Mouse (Mus musculus) right cerebral cortex, postnatal 36 days (tissue): ENCODE measurements around the gene Zfp706.

Experiments
- DNase-seq, 2 experiments: peaks; one replicate each; pipeline ENCODE4 v3.0.0; 2022; ENCODE audit warnings: low spot score in 2 of 2, mixed read lengths in 1 of 2

Gene Zfp706

GRCm38 (mm10) chr15:37007233-37007958 lies at the start of gene Zfp706:
Zfp706 (minus strand) TSS chr15:37007773.
- peak; percentile 98 for DNase-seq

GRCm38 (mm10) chr15:37054582-37054981 lies 47.0 kb upstream of the Zfp706 start:
- no peak for DNase-seq

DNA sequence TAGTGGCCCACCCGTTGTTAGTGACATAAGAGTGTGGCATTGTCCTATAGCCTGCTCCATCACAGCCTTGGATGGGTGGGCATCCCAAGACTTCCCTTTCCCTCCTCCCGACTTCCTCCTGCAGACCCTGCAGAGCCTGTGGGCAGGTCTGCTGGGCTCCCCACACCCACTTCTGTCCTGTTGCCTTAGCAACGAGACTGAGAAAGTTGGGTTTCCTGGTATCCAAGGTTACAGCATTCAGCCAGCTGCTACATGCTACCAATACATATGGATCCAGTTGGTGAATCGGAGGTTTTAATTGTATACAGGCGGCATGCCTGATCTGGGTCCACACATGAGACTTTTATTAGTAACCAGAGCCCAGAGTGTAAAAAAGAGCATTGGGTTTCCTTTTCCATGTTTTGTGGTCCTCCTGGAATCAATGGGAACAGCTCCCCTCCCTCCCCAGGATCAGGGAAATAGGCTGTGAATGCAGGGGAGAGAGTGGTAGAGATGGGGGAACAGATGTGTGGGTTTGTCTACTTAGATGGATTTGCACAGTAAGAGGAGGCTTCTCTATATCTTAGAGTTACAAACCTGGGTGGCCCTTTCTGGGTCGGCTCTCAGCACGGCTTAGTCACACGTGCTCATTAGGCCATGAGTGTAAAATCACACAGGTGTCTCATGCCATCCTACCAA lies 45.7 kb upstream of the Zfp706 start:
- DNase-seq = peak; percentile 67 to 70

DNA sequence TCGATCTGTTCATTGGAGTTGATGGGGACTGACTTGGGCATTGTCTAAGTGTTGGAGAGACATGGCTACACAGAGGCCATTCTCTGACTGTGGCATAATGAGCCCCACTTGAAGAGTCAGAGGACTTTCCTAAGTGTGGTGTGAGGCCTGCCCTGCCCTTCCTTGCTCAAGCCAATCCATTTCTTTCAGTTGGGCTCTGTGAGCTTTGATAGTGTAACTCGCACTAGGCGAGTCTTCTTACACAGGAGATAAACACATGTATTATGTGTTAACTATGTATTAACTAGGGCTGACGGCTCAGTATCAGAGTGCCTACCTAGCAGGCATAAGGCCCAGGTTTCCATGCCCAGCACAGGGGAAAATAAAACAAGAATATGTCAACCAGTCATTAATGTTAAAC lies 39.8 kb upstream of the Zfp706 start:
- no peak for DNase-seq

DNA sequence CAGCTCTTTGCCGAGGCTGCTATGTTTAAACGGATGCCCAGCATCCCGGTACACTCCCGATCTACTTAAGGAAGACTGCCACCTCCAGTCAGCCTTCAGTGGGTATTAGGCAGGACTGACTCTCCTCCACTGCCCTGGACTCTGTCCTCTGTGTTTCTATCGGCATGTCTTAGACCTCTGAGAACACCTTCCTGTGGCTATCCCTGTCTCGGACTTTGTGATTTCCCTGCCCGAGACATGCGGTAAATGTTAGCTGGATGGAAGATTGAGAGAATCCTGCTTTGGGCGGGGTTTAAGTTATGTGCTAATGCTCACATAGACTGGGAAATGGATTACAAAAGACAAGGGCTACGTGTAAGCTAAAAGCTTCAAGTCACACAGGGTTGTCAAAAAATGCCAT lies 39.0 kb upstream of the Zfp706 start:
- no peak for DNase-seq

GRCm38 (mm10) chr15:37046131-37046530 lies 38.6 kb upstream of the Zfp706 start:
- no peak for DNase-seq

DNA sequence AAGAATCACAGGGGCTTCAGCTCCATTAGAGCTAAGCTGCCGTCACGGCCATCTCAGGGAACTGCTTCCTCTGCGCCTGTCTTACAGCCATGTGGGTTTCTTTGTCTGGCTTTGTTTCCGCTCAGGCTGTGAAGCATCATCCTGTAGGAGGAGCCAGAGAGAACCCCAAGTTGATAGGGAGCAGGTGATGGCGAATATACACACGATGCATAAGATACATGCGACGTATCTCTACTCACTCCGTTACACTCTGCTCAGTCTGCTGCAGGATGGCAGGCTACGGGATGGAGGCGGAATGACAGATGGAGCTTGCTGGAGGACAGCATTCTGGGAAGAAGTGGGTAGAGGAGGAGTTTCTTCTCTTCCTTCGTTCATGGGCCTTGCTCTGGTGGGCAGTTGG lies 37.9 kb upstream of the Zfp706 start:
- peak; percentile 63 to 72 for DNase-seq

DNA sequence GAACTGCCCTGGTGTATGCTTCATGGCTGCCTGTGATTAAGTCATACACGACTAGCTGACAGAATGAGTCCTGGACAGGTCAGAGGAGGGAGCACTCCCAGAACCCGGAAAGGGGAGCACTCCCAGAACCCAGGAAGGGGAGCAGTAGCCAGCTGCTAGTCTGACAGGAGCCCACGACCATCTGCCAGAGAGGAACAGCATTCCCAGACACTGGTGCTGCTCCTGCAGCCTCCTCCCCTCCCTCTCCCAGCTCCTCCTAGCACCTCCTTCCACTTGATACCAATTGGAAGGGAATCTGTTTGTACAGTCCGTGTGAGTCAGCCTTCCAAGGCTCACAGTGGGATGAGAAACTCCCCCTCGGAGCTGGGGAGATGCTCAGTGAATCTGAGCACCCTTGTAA lies 35.0 kb upstream of the Zfp706 start:
- DNase-seq = peak; percentile 66 to 69

- DNase-seq = peak in 1 of 2 experiments; percentile 44
These were observed 33.6 kb upstream of the Zfp706 start for GRCm38 (mm10) chr15:37041214-37041613.

DNA sequence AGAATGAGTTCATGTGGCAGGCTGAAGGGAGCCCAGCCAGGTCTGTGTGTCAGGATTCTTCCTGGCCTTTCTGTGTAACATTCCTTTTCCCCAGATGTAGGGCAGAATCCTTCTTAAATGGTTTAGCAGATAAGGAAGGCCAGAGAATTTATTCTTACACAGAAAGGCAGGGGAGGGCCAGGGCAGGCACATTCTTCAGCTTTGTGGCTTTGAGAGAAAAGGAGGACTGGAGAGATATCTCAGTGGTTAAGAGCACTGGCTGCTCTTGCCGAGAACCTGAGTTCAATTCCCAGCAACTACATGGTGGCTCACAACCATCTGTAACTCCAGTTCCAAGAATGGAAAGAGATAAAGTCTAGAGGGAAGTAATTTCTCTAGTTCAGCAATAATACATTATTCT lies 31.1 kb upstream of the Zfp706 start:
- DNase-seq = no peak

- DNase-seq = no peak
These were observed 30.1 kb upstream of the Zfp706 start for GRCm38 (mm10) chr15:37037704-37038103.

DNA sequence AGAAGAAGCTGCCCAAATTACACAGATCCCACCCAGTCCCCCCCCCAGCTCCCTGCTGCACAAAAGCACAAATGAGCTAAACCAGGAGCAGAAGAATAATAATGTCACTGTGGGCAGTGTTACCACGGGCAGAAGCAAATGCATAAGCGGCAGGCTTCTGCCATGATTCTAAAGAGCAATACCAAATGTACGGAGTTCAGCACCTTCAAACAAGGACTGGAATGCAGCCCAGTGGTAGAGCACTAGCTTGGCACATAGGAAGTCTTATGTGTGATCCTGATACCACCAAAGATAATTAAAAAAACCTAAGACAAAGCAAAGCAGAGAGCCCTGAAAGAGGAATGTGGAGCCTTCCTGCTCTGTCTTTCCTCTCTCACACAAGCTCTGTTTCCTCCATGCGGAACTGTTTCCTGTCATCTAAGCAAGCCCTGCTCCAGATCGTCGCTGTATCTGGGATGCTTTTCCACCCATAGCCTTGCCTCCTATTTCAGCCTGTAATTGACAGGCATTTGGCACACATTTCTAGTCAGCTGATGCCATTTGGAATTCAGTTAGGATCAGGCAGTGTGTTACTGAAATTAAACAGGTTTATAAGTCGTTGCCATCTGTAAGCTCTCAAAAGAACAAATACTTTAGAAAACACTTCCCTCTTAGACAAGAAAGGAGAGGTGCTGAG lies 29.0 kb upstream of the Zfp706 start:
- DNase-seq = no peak

DNA sequence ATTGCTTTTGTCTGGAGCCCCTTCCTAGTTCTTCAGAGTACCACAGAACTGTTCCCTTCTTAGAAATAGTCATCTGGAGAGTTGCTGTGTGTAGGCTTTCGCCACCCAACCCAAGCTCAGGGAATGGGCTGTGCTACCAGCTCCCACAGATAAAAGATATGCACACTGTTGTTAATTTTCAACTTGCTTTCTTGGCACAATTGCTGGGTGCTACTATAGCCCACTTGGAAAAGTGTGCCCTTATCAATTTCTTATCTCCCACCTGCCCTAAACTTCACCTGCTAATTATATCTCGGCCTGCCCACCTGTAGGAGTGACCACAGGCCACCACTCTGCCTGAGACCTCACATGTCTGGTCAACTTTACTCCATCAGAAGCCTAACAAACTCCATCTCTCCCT lies 26.6 kb upstream of the Zfp706 start:
- no peak for DNase-seq

- no peak for DNase-seq
These were observed 25.9 kb upstream of the Zfp706 start for GRCm38 (mm10) chr15:37033431-37033830.

DNA sequence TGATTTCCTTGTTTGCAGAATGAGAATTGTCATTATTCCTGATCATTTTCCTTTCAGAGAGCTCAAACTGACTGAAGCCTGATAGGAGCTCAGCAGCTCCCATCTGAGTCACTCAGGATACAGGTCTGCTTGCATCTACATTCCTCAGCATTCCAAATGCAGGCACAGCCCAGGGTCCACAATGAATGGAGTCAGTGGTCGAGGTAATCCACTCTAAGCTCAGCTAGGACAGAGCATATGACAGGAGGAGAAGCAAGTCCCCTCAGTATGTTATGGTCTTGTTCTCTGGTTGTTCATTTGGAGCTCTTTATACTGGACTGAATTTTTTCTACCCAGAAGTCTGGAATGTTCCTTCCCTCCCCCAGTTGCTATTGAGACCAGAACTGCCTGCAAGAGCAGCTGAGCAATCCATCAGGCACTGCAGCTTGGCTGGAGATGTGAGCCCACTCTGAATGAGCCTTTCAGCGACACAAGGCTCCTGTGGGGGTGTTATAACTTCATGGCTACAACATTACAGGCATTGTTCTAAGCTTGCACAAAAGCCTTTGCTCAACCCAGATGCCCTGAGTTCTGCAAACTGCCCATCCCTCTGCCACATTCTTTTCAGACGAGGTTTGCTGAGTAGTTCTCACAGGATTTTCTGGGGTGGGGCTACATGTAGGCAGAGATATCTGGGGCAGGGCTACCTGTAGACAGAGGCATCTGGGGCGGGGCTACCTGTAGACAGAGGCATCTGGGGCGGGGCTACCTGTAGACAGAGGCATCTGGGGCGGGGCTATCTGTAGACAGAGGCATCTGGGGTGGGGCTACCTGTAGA lies 24.0 kb upstream of the Zfp706 start:
- DNase-seq = peak in 1 of 2 experiments; percentile 56

GRCm38 (mm10) chr15:37030929-37031328 lies 23.4 kb upstream of the Zfp706 start:
- no peak for DNase-seq

GRCm38 (mm10) chr15:37027956-37028355 lies 20.4 kb upstream of the Zfp706 start:
- no peak for DNase-seq

- no peak for DNase-seq
These were observed 18.9 kb upstream of the Zfp706 start for GRCm38 (mm10) chr15:37026458-37026857.

GRCm38 (mm10) chr15:37020581-37021245 lies 13.1 kb upstream of the Zfp706 start:
- no peak for DNase-seq

DNA sequence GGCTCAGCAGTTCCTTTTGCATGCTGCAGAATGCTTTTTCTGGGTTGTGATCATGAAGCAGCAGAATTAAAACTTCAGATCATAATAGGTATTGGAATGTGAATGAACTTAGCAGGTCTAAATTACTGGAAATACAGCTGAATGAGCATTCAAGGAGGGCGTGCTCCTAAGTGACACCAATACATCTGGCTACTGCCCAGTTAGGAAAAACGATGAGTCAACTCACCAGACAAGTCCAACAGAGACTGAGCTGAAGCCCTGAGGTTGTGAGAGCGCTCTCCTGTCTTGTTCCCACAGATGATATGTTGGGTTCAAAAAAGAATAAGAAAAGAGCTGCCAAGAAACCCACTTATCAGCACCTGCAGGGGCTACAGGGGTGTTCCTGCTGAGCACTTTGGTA lies 11.9 kb upstream of the Zfp706 start:
- no peak for DNase-seq

GRCm38 (mm10) chr15:37011897-37012296 lies 4.3 kb upstream of the Zfp706 start:
- DNase-seq = no peak
